Mouse (Mus musculus) kidney, adult 2 months (tissue): ENCODE data around the gene Smad6.

ENCODE experiments used
- CTCF ChIP-seq: fragments of 200-500 bp; conservative IDR thresholded peaks from 2 replicates; pipeline ENCODE4 v1.5.1; 2011; ENCODE audit warnings: low read depth, mild to moderate bottlenecking, control low read depth, low read length, moderate library complexity, mixed read lengths; ENCODE audit not compliant: insufficient read depth, insufficient read length
- POLR2A ChIP-seq: fragments of 200-500 bp; IDR thresholded peaks from one replicate; pipeline ENCODE4 v1.6.1; 2011; ENCODE audit warnings: low read depth, low read length, control low read depth

DNA sequence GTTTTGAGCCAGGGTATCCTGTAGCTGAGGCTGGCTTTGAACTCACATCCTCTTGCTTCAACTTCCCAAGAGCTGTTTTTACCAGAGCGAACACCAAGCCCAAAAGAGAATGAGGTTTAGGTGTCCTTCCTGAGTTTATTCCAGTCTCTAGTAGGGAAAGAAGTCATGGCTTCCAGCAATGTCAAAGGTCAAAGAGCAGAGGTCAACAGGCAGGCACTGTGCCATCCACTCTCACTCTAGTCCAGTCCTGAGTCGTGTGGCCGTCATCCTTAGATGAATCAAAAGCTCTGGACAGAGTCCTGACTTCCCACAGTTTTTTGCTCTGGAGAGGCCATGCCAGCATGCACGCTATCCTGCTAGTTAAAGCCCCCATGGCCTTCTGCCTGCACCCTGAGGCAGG, 30.7 kb downstream of the Smad6 start:
- no peak for TF ChIP-seq POLR2A
- no peak for TF ChIP-seq CTCF
